1 mouse cellular context compared by ENCODE assay signal in genomic region chr6:86569461-86569820, GRCm38 (mm10).
TF ChIP-seq lines count a peak whose summit lies in the region.

No protein-coding gene starts in this region.

TF ChIP-seq in MEL, 35 proteins besides CTCF, POLR2A, EP300 and RAD21 (continued from another document):
- TF ChIP-seq ZNF384 (IDR thresholded peaks at IDR 0.05; ENCODE audit: low read depth, low read length): peak; percentile 93
